In genomic region chr17:31330622-31331021, GRCm38 (mm10) we compare ENCODE assay signal across 9 mouse cellular contexts. TPM values are rescaled to one million over a fixed set of nuclear protein-coding genes. Genes with fewer than 3 reads are reported as not detected.
A peak's percentile ranks its signal among the peaks of the same experiment; 100 is the strongest.
DNase-seq lines count a peak whose midpoint lies in the region; ATAC-seq and TF ChIP-seq lines count a peak whose summit lies in the region.
"Had no signal": no experiment of that assay in that cellular context is flagged by ENCODE, and none has a peak within 500 bp of the region (broad histone marks: within the 10 kb centered on the region; RNA-seq: fewer than 3 reads in every experiment).

No protein-coding gene starts in this region.

- peaks cover 2% of the 10 kb centered on the region; the same call in 1 of the 2 replicates for H3K4me1 ChIP-seq in intestine, postnatal 0 days (replicated peaks; ENCODE audit: control insufficient read depth, insufficient read depth, low read length)
- H3K4me1 ChIP-seq in intestine, embryonic 15.5 days (replicated peaks), result peaks cover 6% of the 10 kb centered on the region

- 48% methylated on average over 4 of the region's 4 CpGs for WGBS in intestine, postnatal 0 days
- WGBS in intestine, embryonic 15.5 days, result 38% methylated on average over 4 of the region's 4 CpGs

- no peak for ATAC-seq in intestine, postnatal 0 days
- ATAC-seq in intestine, embryonic 15.5 days, result no peak; the same call in 1 of the 2 replicates

- DNase-seq in MEL-GATA-1-ER (ENCODE audit: extremely low read depth, low read depth), result peak; percentile 36
- DNase-seq in cerebellum, adult 8-10 months, result peak; percentile 49
- DNase-seq in gastrocnemius, postnatal 25 days, result peak; percentile 29
- DNase-seq in left cerebral cortex, postnatal 25 days (ENCODE audit: low spot score in 2 of 2), result peak; percentile 60 to 63
- DNase-seq in natural killer cell, adult 2 months (ENCODE audit: low spot score in 2 of 2), result peak; percentile 17 to 44
- DNase-seq in thymus, postnatal 36 days, result peak; percentile 59 to 60

- H3K4me3 ChIP-seq in intestine, postnatal 0 days (ENCODE audit: low read depth, low read length), result no peak overlapping the region
- H3K4me3 ChIP-seq in intestine, embryonic 15.5 days (replicated peaks), result no peak overlapping the region
- H3K4me3 ChIP-seq: erythroblast, embryonic 14.5 days had no signal

- H3K9me3 ChIP-seq in intestine, postnatal 0 days (ENCODE audit: control insufficient read depth), result no peaks in the 10 kb centered on the region
- no peaks in the 10 kb centered on the region for H3K9me3 ChIP-seq in intestine, embryonic 15.5 days

- peak; percentile 93 for TF ChIP-seq CTCF in intestine, postnatal 0 days (IDR thresholded peaks at IDR 0.05; ENCODE audit: low read depth)

- peaks cover 19% of the 10 kb centered on the region; the same call in 1 of the 2 replicates for H3K36me3 ChIP-seq in intestine, postnatal 0 days (ENCODE audit: control insufficient read depth, insufficient read depth)
- H3K36me3 ChIP-seq in intestine, embryonic 15.5 days, result no peaks in the 10 kb centered on the region

- no peaks in the 10 kb centered on the region for H3K27me3 ChIP-seq in intestine, postnatal 0 days (replicated peaks; ENCODE audit: control insufficient read depth, insufficient read depth, low read length)
- H3K27me3 ChIP-seq in intestine, embryonic 15.5 days (replicated peaks), result no peaks in the 10 kb centered on the region

- intact Hi-C loops in left cerebral cortex, postnatal 25 days (cut with DNase I), result loop anchor here (5.0 to 10.0 kb wide), 2 partner anchors 117 to 334 kb away; no protein-coding TSS in a partner anchor

- no peak overlapping the region for H3K27ac ChIP-seq in intestine, postnatal 0 days (ENCODE audit: low read depth, low read length)
- no peak overlapping the region for H3K27ac ChIP-seq in intestine, embryonic 15.5 days

- no peak overlapping the region for H3K4me2 ChIP-seq in intestine, postnatal 0 days (replicated peaks; ENCODE audit: low read depth)
- no peak overlapping the region for H3K4me2 ChIP-seq in intestine, embryonic 15.5 days (replicated peaks)

- no peak overlapping the region for H3K9ac ChIP-seq in intestine, postnatal 0 days (ENCODE audit: low read depth, low read length)
- no peak overlapping the region for H3K9ac ChIP-seq in intestine, embryonic 15.5 days

RNA-seq across cellular contexts. Expression of gene Slc37a1, which starts 44.0 kb away (rescaled TPM):
- polyA plus RNA-seq in intestine, postnatal 0 days (2015; fragmentation: Nextera tagmentation; extraction: Ambion mirVana), result 16.5 and 17.1 TPM in 2 replicates
- 18.4 and 22.7 TPM in 2 replicates for polyA plus RNA-seq in intestine, embryonic 15.5 days (2015; fragmentation: Nextera tagmentation; extraction: Ambion mirVana)
- total RNA-seq in gastrocnemius, postnatal 25 days (2021), result 1 to 10 TPM; 3.0 to 5.2 TPM
- 1 to 10 TPM; 6.7 to 9.9 TPM for total RNA-seq in left cerebral cortex, postnatal 25 days (2021)

RNA-seq across cellular contexts. Expression of gene Rsph1, which starts 53.4 kb away (rescaled TPM):
- polyA plus RNA-seq in intestine, postnatal 0 days (2015; fragmentation: Nextera tagmentation; extraction: Ambion mirVana), result 0.54 and 0.66 TPM in 2 replicates
- polyA plus RNA-seq in intestine, embryonic 15.5 days (2015; fragmentation: Nextera tagmentation; extraction: Ambion mirVana), result 1.1 and 1.3 TPM in 2 replicates
- 10 to 100 TPM in 1 of 2 experiments, 1 to 10 TPM in 1; 8.0 to 10.2 TPM for total RNA-seq in gastrocnemius, postnatal 25 days (2021)
- total RNA-seq in left cerebral cortex, postnatal 25 days (2021), result 10 to 100 TPM; 16.7 to 17.7 TPM
- polyA plus RNA-seq: erythroblast, embryonic 14.5 days had no signal

RNA-seq across cellular contexts. Expression of gene Pde9a, which starts 55.4 kb away (rescaled TPM):
- 58.8 and 59.8 TPM in 2 replicates for polyA plus RNA-seq in intestine, postnatal 0 days (2015; fragmentation: Nextera tagmentation; extraction: Ambion mirVana)
- polyA plus RNA-seq in intestine, embryonic 15.5 days (2015; fragmentation: Nextera tagmentation; extraction: Ambion mirVana), result 52.0 and 55.3 TPM in 2 replicates
- total RNA-seq in gastrocnemius, postnatal 25 days (2021), result 1 to 10 TPM; 2.4 to 2.8 TPM
- 10 to 100 TPM; 23.5 to 24.8 TPM for total RNA-seq in left cerebral cortex, postnatal 25 days (2021)
- polyA plus RNA-seq: erythroblast, embryonic 14.5 days had no signal

Comparison
In these comparisons a context has a peak if more than half of its experiments do, and no peak if none do; other contexts are left out.
1. RNA of gene Pde9a, which starts 55.4 kb away (total RNA-seq): 23.5 to 24.8 TPM in left cerebral cortex, postnatal 25 days; 2.4 to 2.8 TPM in gastrocnemius, postnatal 25 days; every median in the first group is over 4 times any median in the second.
2. Peak in every context shown above with its lines, with median percentiles within 50 percentile points of each other: DNase-seq.